In the genomic region with DNA sequence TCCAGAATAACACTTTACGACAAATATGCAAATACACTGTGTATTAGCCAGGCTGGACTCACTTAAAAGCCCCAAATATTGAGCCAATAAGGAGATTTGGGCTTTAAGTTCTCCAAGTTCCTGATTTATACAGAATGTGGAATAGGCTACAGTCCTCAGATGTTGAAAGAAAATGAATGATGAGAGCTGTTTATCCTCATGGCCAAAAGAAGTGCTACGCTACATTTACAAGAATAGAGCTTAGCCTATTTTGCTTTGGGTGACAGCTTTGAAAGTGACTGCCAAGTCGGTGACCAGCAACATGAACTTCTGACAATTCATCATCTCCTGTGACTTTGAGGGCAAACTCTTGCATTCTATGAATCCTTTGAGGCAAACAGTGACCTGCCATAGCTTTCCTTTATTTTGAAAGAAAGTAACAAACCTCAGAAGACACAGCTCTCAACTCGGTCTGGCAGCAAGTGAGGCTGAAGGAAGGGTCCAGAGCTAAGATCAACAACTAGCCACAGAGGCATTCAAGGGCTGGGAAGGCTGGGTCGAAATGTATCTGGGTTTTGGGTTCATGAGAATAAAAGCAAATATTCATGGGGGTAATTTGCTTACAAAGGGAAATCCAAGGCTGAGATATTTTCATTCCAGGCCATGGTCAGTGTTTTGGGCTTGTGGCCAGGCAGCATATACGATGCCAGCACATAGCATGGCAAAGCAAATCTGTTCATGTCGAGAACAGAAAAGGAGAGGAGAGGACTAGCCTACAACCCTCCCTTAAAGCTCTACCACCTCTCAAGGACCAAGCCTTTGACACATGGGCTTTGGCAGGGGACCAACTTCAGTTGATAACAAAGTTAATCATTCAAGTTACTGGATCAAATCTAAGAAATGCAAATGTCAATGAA, we compare ENCODE assay signal across 19 mouse cellular contexts. TPM values are rescaled to one million over a fixed set of nuclear protein-coding genes. Genes with fewer than 3 reads are reported as not detected.
DNase-seq lines count a peak whose midpoint lies in the region; ATAC-seq lines count a peak whose summit lies in the region.
"Had no signal": no experiment of that assay in that cellular context is flagged by ENCODE, and none has a peak within 500 bp of the region (broad histone marks: within the 10 kb centered on the region; RNA-seq: fewer than 3 reads in every experiment).

No protein-coding gene starts in this region.

- H3K4me3 ChIP-seq in kidney, embryonic 16.5 days (ENCODE audit: low read length), result no peak overlapping the region
- H3K4me3 ChIP-seq in kidney, embryonic 14.5 days (ENCODE audit: low read length), result no peak overlapping the region
- H3K4me3 ChIP-seq in forebrain, embryonic 11.5 days (ENCODE audit: low read depth, low read length), result no peak overlapping the region
- no peak overlapping the region for H3K4me3 ChIP-seq in neural tube, embryonic 15.5 days (replicated peaks)
- H3K4me3 ChIP-seq: embryonic facial prominence, embryonic 13.5 days; heart, embryonic 13.5 days had no signal

- 0 out of 2 replicates have a peak, but pooled peaks cover 5% of the 10 kb centered on the region for H3K4me1 ChIP-seq in kidney, embryonic 16.5 days (ENCODE audit: insufficient read depth, low read length)
- H3K4me1 ChIP-seq in kidney, embryonic 14.5 days (ENCODE audit: control insufficient read depth, insufficient read depth, low read length), result no peaks in the 10 kb centered on the region
- no peaks in the 10 kb centered on the region for H3K4me1 ChIP-seq in forebrain, embryonic 11.5 days (replicated peaks; ENCODE audit: control insufficient read depth, insufficient read depth, low read length)
- H3K4me1 ChIP-seq in neural tube, embryonic 15.5 days, result no peaks in the 10 kb centered on the region

- peak; percentile 3 for DNase-seq in NIH3T3 (ENCODE audit: low read depth)
- DNase-seq in adrenal gland, adult 8-10 months, result peak; percentile 64
- DNase-seq in kidney, postnatal 4 days, result peak; percentile 45 to 50
- no peak for DNase-seq in forebrain, embryonic 11.5 days (ENCODE audit: low spot score)
- no peak for DNase-seq in right cerebral cortex, adult 18-20 months
- DNase-seq: cerebellum, adult 9-10 months; gastrocnemius, postnatal 10 days had no signal

- H3K4me2 ChIP-seq in kidney, embryonic 16.5 days (replicated peaks; ENCODE audit: low read depth, low read length), result no peak overlapping the region
- H3K4me2 ChIP-seq in kidney, embryonic 14.5 days (replicated peaks; ENCODE audit: low read depth, low read length), result no peak overlapping the region
- no peak overlapping the region for H3K4me2 ChIP-seq in forebrain, embryonic 11.5 days (ENCODE audit: low read depth, low read length, severe bottlenecking)
- H3K4me2 ChIP-seq in neural tube, embryonic 15.5 days, result no peak overlapping the region
- H3K4me2 ChIP-seq: embryonic facial prominence, embryonic 13.5 days; heart, embryonic 13.5 days; liver, embryonic 11.5 days had no signal

- peak overlapping the region; percentile 29; the same call in 1 of the 2 replicates for H3K27ac ChIP-seq in kidney, embryonic 16.5 days (ENCODE audit: low read length)
- H3K27ac ChIP-seq in kidney, embryonic 14.5 days (ENCODE audit: low read depth, low read length), result no peak overlapping the region
- H3K27ac ChIP-seq in forebrain, embryonic 11.5 days (ENCODE audit: low read depth, low read length), result no peak overlapping the region
- H3K27ac ChIP-seq in neural tube, embryonic 15.5 days (replicated peaks), result no peak overlapping the region
- H3K27ac ChIP-seq: embryonic facial prominence, embryonic 13.5 days; heart, embryonic 13.5 days had no signal

- H3K9ac ChIP-seq in kidney, embryonic 16.5 days (replicated peaks; ENCODE audit: low read length), result no peak overlapping the region
- H3K9ac ChIP-seq in kidney, embryonic 14.5 days (ENCODE audit: low read depth, low read length), result no peak overlapping the region
- no peak overlapping the region for H3K9ac ChIP-seq in forebrain, embryonic 11.5 days (ENCODE audit: low read length)
- H3K9ac ChIP-seq in neural tube, embryonic 15.5 days (replicated peaks), result no peak overlapping the region
- H3K9ac ChIP-seq: embryonic facial prominence, embryonic 13.5 days; heart, embryonic 13.5 days had no signal

- ATAC-seq in kidney, embryonic 16.5 days (ENCODE audit: low FRiP score, low TSS enrichment), result no peak; the same call in 1 of the 2 replicates
- ATAC-seq in kidney, embryonic 14.5 days (ENCODE audit: low FRiP score, low TSS enrichment), result no peak
- no peak for ATAC-seq in forebrain, embryonic 11.5 days (replicated peaks; ENCODE audit: low FRiP score)
- ATAC-seq in neural tube, embryonic 15.5 days (ENCODE audit: low FRiP score), result no peak
- ATAC-seq: forebrain, embryonic 16.5 days had no signal

- no peaks in the 10 kb centered on the region for H3K27me3 ChIP-seq in kidney, embryonic 16.5 days (ENCODE audit: insufficient read depth, low read length)
- no peaks in the 10 kb centered on the region for H3K27me3 ChIP-seq in kidney, embryonic 14.5 days (ENCODE audit: control insufficient read depth, insufficient read depth, low read length)
- H3K27me3 ChIP-seq in forebrain, embryonic 11.5 days (ENCODE audit: control insufficient read depth, insufficient read depth, low read length), result no peaks in the 10 kb centered on the region
- no peaks in the 10 kb centered on the region for H3K27me3 ChIP-seq in neural tube, embryonic 15.5 days (replicated peaks)
- H3K27me3 ChIP-seq: CH12.LX; embryonic facial prominence, embryonic 13.5 days; heart, embryonic 13.5 days had no signal

- no peaks in the 10 kb centered on the region for H3K9me3 ChIP-seq in kidney, embryonic 16.5 days (ENCODE audit: low read length)
- no peaks in the 10 kb centered on the region for H3K9me3 ChIP-seq in kidney, embryonic 14.5 days (ENCODE audit: control insufficient read depth, low read length)
- no peaks in the 10 kb centered on the region for H3K9me3 ChIP-seq in forebrain, embryonic 11.5 days (ENCODE audit: control insufficient read depth, low read length)
- no peaks in the 10 kb centered on the region for H3K9me3 ChIP-seq in neural tube, embryonic 15.5 days (replicated peaks)
- H3K9me3 ChIP-seq: embryonic facial prominence, embryonic 13.5 days; heart, embryonic 13.5 days had no signal

- 63% methylated on average over 7 of the region's 7 CpGs for WGBS in kidney, embryonic 16.5 days
- WGBS in kidney, embryonic 14.5 days, result 67% methylated on average over 7 of the region's 7 CpGs
- WGBS in forebrain, embryonic 11.5 days, result 87% methylated on average over 7 of the region's 7 CpGs
- 61% methylated on average over 7 of the region's 7 CpGs for WGBS in neural tube, embryonic 15.5 days

- H3K36me3 ChIP-seq in kidney, embryonic 16.5 days (ENCODE audit: insufficient read depth, low read length), result no peaks in the 10 kb centered on the region
- no peaks in the 10 kb centered on the region for H3K36me3 ChIP-seq in kidney, embryonic 14.5 days (ENCODE audit: control insufficient read depth, insufficient read depth, low read length)
- H3K36me3 ChIP-seq in forebrain, embryonic 11.5 days (ENCODE audit: control insufficient read depth, insufficient read depth, low read length), result no peaks in the 10 kb centered on the region
- H3K36me3 ChIP-seq in neural tube, embryonic 15.5 days, result no peaks in the 10 kb centered on the region
- H3K36me3 ChIP-seq: embryonic facial prominence, embryonic 13.5 days; heart, embryonic 13.5 days had no signal

RNA-seq across cellular contexts. Expression of gene Tas2r134, which starts 16.2 kb away (rescaled TPM):
- polyA plus RNA-seq in kidney, embryonic 16.5 days (2015; fragmentation: Nextera tagmentation; extraction: Ambion mirVana), result not detected in 2 replicates
- polyA plus RNA-seq in kidney, embryonic 14.5 days (2014; fragmentation: Nextera tagmentation; extraction: Ambion mirVana), result not detected in 2 replicates
- total RNA-seq in adrenal gland, adult 8-10 months (2022), result not detected
- not detected in 2 replicates for polyA plus RNA-seq in forebrain, embryonic 11.5 days (2014; fragmentation: Nextera tagmentation; extraction: Ambion mirVana)
- not detected in 2 replicates for polyA plus RNA-seq in neural tube, embryonic 15.5 days (2015; fragmentation: Nextera tagmentation; extraction: Ambion mirVana)
- total RNA-seq: CH12.LX; gastrocnemius, postnatal 10 days; left cerebral cortex, postnatal 10 days; megakaryocyte-erythroid progenitor cell, adult 5-6 weeks had no signal
- polyA plus RNA-seq: embryonic facial prominence, embryonic 13.5 days; forebrain, embryonic 16.5 days; heart, embryonic 13.5 days; hindbrain, embryonic 11.5 days; large intestine, adult 2 months; liver, embryonic 11.5 days had no signal

Comparison
In these comparisons a context has a peak if more than half of its experiments do, and no peak if none do; other contexts are left out.
1. DNase-seq: peak in NIH3T3 (single experiment), adrenal gland, adult 8-10 months (single experiment) and kidney, postnatal 4 days (2 of 2); none in forebrain, embryonic 11.5 days (single experiment) and right cerebral cortex, adult 18-20 months (single experiment).